Mouse (Mus musculus) CD4-positive helper T cell, adult 2 months (primary cell): ENCODE measurements around the gene Atp5mpl.

Source experiments
- DNase-seq: peaks from one replicate; pipeline ENCODE4 v3.0.0-alpha.2; 2012; ENCODE audit warnings: low read depth, missing footprints, low spot score

Gene Atp5mpl

DNA sequence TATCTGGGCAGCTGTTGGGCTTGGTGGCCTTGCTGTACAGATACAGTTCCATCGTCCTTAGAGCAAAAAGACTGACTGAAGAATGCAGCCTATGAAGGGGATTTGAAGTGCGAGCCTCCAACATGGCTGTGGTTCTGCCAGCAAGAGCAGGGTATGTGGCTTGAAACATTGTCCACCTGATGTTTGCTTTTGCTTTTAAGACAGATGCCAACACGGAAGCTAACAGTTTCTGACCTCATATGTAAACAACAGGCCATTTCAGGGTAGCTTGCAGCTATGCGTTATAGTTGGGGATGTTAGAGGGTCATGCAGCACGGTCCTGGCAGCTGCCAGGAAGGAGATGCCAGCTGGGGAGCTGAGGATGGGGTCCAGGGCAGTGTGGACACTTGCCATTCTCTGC lies 16.3 kb downstream of the Atp5mpl start:
- DNase-seq, result no peak

DNA sequence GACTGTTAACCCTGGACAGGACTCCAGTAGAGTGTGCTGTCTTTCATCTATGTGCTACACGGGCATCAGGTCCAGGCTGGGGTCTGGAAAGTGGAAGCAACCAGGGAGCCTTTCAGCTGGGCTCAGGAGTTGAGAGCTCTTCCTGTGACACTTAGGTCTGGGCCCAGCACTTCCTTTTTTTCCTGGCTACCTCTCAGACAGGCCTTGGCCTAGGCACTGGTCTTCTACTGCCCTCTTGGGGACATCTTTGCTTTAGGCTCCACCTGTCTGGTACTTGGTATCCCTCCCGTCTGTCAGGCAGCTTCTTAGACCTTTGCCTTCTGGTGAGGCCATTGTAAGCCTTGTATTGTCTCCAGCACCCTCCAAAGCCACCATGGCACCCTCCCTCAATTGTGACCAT lies 20.1 kb downstream of the Atp5mpl start:
- peak; percentile 63 for DNase-seq

- peak; percentile 10 for DNase-seq
Observed at GRCm38 (mm10) chr12:111945765-111946655, 20.8 kb downstream of the Atp5mpl start.

DNA sequence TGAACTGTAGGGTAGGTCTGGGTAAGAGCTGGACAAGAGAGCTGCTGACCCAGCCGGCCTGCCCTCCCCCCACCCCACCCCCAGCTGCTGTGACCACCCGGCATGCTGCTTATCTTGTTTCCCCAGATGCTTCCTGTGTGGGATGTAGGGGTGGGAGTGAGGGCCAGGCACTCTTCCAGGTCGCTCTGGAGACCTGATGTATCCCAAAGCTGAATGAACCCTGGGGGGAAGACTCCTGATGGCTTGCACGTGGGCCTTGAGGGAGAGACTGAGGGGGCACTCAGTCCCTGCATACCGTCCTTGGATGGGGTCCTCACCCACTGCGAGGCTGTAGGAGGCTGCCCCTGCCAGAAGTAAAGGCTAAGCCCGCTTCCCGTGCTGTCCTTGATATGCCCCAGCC lies 21.7 kb downstream of the Atp5mpl start:
- DNase-seq, result no peak

DNA sequence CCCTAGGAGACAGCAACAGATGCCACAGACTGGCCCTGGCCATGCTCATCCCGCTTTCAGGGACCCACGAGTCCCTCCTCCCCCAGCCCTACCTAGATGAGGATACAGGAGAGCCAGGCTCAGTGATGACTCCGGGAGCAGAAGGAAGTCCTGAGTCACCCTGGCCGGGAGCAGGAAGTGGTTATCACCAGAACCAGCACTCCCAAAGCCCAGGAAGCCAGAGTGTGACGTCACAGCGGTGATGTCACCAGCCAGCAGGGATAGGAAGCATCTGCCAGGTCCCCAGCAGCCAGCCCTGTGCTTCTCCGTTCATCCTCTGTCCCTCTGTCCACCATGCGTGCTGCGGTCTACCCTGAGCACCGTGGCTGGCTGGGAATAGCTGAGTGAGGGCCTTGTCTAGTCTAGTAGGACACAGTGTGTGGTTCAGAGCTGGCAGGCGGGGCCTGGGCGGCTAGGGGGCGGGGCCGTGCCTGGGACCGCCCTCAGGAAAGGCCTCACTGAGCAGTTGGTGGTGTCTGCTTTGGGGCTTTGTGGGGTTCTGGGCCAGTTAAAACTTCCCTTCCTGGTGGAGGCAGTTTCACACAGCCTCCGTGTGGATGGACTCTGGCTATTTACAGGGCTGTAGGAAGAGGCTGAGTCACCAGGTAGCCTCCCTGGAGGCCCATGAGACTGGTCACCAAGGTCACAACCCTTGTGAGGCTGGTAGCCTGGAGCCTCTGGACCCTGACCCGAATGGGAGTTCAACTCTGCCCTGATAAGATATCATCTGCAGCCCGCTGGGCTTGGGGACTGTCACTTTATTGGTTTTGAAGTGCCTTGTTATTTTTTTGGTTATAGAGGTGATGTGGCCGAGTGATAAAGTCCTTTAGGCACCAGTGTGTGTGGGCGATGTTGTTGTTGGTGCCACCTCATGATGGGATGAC lies 22.5 kb downstream of the Atp5mpl start:
- peak; percentile 16 for DNase-seq

DNA sequence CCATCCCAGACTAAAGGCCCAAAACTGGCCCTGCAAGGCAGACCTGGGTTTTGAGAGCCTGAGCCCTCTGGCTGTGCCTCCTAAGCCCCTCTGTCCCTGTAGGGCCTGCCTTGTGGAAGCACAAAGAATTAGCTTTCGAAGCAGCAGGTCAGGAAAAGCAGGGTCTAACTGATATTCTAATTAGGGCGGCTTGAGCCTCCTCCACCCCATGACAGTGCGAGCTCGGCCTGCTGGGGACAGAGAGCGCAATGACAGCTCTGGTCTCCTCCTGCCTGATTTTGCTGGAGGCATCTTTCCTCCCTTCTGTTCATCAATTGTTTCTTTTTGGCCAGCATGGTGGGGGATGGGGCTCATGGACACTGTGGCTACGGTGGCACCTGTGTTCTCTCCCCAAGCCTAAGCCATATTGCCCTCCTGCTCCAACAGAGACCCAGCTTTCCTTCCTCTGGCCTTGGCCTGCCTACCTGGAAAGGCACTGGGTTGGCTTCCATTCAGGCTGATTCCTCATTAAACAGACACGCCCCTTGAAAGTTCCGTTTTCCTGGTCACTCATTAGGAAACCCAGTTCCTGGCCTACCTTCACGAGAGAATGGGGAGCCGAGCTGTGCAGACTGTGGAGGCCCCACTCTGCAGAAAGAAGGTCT lies 23.2 kb downstream of the Atp5mpl start:
- DNase-seq, result no peak

GRCm38 (mm10) chr12:111938623-111939177 lies 28.1 kb downstream of the Atp5mpl start:
- DNase-seq, result no peak

GRCm38 (mm10) chr12:111936706-111937550 lies 29.8 kb downstream of the Atp5mpl start:
- no peak for DNase-seq

DNA sequence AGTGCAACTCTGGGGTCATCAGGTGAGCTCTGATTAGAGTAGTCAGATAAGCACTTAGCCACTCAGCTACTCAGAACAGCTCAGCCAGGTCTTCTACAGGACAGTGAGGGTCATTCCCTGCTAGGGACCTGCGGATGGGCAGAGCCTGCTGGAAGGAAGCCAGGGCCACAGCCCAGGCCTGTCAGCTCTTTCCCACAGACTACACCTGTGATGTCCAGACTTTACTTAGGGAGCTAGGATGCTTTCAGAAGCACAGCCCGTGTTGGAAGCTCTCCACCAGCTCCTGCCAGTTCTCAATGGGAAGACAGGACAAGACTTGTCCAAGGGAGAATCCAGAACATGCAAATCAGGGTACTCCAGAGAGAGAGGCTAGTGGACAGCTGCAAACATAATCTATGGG lies 32.8 kb downstream of the Atp5mpl start:
- DNase-seq, result no peak

DNA sequence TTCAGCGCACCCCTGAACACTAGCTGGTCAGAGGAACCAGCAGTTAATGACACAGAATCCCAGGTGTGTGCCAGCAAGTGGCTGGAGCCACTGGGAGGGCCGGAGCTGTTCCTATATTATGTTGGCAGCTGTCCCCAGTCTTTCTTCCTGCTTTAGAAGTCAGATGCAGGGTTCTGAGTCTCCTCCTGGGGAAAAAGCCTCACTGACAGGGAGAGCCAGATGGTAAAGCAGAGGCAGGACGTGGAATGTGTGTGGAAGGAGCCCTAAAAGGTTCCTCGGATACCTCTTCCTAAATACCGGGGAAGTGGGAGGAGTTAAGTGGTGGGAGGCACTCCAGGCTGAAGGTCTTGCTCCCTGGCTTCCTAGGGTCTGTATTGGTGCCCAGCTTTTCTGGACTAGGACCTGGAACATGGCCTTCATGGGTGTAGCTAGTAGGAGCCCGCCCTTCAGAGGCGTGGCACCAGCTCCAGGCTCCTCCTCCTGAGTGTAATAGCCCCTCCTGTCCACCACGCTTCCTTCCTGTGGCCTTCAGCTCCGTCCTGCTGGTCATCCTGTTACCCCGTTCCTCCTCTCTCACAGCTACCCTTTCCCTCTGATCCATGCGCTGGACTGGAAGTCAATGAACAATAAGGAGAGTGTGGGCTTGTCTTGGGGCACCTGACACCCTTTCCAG lies 33.6 kb downstream of the Atp5mpl start:
- no peak for DNase-seq

- no peak for DNase-seq
Observed at GRCm38 (mm10) chr12:111932513-111932912, 34.3 kb downstream of the Atp5mpl start.

GRCm38 (mm10) chr12:111931411-111932025 lies 35.3 kb downstream of the Atp5mpl start:
- DNase-seq, result no peak

GRCm38 (mm10) chr12:111928411-111928966 lies 38.3 kb downstream of the Atp5mpl start:
- no peak for DNase-seq

GRCm38 (mm10) chr12:111927338-111927737 lies 39.4 kb downstream of the Atp5mpl start:
- no peak for DNase-seq

- DNase-seq, result no peak
Observed at GRCm38 (mm10) chr12:111923117-111923516, 43.7 kb downstream of the Atp5mpl start.

GRCm38 (mm10) chr12:111920046-111920445 lies 46.7 kb downstream of the Atp5mpl start:
- no peak for DNase-seq

- no peak for DNase-seq
Observed at GRCm38 (mm10) chr12:111916514-111917217, 50.1 kb downstream of the Atp5mpl start.

DNA sequence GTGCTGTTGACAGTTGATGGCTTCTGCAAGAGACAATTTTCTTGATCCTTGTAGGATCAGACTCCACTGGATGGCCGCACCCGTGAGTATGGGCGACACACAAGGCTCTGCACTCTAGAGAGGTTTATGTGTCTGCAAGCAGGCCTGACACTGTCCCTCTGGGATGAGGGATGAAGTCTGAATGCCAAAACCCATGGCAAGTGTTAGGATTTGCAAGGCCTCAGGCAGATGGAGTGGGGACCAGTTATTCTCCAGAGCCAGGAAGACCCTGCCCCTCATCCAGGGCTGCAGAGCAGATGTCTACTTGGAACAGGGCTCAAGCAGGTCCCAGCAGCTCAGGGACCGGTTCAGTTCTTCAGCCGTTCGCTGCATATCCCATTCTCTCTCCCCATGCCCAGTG lies 51.0 kb downstream of the Atp5mpl start:
- DNase-seq, result no peak

- DNase-seq, result peak; percentile 73
Observed at GRCm38 (mm10) chr12:111914031-111914430, 52.7 kb downstream of the Atp5mpl start.
